Mouse (Mus musculus) heart, postnatal 10 days (tissue): Measurements from ENCODE around the gene B430306N03Rik. TPM values are rescaled to one million over a fixed set of nuclear protein-coding genes. Genes with fewer than 3 reads are reported as not detected.
"Not testable (repeated sequence)": the region's sequence is repeated elsewhere in the genome, so short reads cannot be mapped to it uniquely, and the experiment has no call there.

ENCODE experiments used
- DNase-seq, 2 experiments: peaks; one replicate each; pipeline ENCODE4 v3.0.0; 2021
- intact Hi-C: fragments of 180-260 bp; cut with DNase I; formaldehyde crosslinking; loops from one replicate; pipeline ENCODE4 v1.15.1; 2025
- total RNA-seq, 2 experiments: library from RNA; stranded (reverse); gene quantifications; 2 replicates each; pipeline ENCODE4 v1.2.3; 2021

B430306N03Rik gene
- total RNA-seq, 2 experiments from 2014 or later, result 0.15 TPM; not detected in 1

- DNase-seq, result peak in 1 of 2 experiments; percentile 4
- intact Hi-C loops, result no loop called here
These were observed 15.1 kb upstream of the B430306N03Rik start for GRCm38 (mm10) chr17:48300861-48301260.

GRCm38 (mm10) chr17:48301792-48302191, 14.1 kb upstream of the B430306N03Rik start:
- no peak for DNase-seq
- intact Hi-C loops, result no loop called here

DNA sequence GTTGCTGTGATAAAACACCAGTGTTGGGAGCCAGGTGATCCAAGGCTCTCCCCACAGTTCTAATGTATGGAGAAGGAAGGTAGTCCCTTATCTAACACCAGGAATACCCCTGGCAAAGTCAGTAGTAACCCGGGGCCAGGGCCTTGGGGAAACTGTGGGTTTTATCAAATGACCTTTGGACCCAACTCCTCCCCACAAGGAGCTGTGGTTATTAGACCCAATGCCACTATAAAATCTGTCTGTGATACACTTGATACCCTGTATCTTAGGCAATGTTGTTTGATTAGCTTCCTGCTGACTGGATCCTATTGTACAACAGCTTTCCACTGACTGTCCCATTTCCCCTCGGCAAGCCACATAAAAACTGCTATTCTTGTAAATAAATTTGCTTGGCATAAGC, 3.8 kb upstream of the B430306N03Rik start:
- intact Hi-C loops, result no loop called here
- no peak for DNase-seq

DNA sequence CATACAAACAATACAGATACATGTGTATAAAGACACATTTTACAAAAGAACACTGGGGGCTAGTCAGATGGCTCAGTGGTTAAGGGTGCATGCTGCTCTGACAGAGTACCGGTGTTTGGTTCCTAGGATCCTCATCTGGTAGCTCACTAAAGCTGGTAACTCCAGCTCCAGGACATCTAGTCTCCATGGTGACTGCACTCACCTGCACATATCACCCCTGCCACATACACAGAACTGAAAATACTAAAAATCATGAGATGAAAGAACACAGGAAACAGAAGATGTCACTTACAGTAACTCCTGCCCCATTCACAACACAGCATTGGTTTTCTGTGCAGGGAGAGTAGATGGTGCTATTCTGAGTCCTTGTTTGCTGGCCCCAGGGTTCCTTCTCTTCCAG, 2.7 kb downstream of the B430306N03Rik start:
- DNase-seq, result no peak
- intact Hi-C loops, result no loop called here

DNA sequence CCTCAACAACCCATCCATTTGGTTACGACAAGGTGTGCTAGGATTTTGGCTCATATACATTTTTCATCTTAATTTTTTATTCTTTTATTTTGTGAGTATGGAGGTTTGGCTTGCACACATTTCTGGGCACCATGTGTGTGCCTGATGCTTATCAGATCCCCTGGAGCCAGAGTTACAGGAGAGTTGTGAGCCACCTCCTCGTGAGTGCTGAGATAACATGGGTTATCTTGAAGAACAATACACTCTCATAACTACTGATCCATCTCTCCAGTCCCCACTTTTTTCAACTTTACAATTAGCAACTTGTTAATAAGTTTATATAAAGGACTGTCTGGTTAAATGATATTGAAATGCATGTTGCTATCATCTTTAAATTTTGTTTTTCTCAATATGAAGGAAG, 5.3 kb downstream of the B430306N03Rik start:
- no peak for DNase-seq
- intact Hi-C loops, result no loop called here

GRCm38 (mm10) chr17:48323236-48323635, 7.3 kb downstream of the B430306N03Rik start:
- intact Hi-C loops, result no loop called here

GRCm38 (mm10) chr17:48324258-48324657, 8.3 kb downstream of the B430306N03Rik start:
- intact Hi-C loops, result no loop called here
- DNase-seq, result peak in 1 of 2 experiments; percentile 18

More at GRCm38 (mm10) chr17:48323236-48323635, 7.3 kb downstream of the B430306N03Rik start:
- no peak for DNase-seq

- no peak for DNase-seq
- intact Hi-C loops, result no loop called here
These were observed 9.2 kb downstream of the B430306N03Rik start for GRCm38 (mm10) chr17:48325093-48325492.

DNA sequence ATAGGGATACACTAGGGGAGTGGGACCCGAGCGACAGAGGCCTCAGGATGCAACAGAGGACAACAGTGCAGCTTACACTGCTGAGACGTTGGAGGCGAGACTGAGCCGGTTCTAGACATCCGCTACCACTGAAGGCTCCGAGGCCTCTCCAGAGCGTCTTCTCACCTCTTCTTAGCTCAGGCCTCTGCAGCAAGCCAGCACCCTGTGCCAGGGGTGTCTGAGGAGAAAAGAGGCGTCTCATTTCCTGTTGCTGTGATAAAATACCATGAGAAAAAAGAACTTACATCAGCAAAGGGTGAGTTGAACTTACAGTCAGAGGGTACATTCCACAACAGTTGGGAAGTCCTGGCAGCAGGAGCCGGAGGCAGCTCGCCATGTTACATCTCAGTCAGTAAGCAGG, 9.7 kb downstream of the B430306N03Rik start:
- DNase-seq, result no peak
- intact Hi-C loops, result no loop called here

GRCm38 (mm10) chr17:48326656-48327055, 10.7 kb downstream of the B430306N03Rik start:
- intact Hi-C loops, result no loop called here
- DNase-seq, result no peak

DNA sequence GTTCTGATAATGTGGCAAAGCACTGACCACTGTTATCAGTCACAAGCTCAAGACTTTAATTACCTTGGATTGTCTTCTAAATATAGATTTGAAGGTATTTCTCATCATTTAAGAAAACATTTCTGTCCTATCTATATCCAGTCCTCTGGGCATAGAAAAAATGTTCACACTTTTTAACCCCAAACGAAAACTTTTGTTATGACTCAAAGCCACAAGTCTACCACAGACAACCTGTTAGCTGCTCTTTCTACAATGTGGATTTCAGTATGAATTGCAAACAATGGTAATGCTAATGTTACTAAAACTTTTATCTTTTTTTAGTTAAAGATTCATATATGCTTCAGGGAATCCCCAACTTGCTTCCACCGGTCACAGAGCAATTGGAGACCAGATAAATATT, 16.6 kb downstream of the B430306N03Rik start:
- intact Hi-C loops, result no loop called here
- DNase-seq, result no peak

- no peak for DNase-seq
- intact Hi-C loops, result no loop called here
These were observed 18.2 kb downstream of the B430306N03Rik start for GRCm38 (mm10) chr17:48334186-48334585.

DNA sequence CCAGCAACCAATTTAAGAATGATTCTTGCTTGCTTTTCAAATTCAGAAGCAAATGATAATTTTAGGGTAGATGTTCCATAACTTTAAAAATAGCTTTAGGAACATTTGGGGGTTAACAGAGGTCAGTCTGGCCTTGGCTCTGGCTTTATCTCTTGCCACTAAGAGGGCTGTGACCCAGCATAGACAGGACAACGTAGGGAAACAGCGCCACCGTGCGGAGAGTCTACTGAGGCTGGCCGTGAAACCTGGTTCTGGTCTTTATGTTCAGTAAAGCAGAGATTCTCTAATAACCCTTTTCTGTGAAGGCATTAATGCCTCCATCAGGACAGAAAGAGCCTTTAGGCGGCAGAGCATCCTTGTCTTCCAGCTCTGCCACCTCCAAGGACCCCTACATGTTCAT, 20.9 kb downstream of the B430306N03Rik start:
- peak; percentile 89 to 93 for DNase-seq
- intact Hi-C loops, result loop anchor here (1.0 to 5.0 kb wide), 3 partner anchors 63 to 465 kb away; no protein-coding TSS in a partner anchor

- DNase-seq, result no peak
- intact Hi-C loops, result no loop called here
These were observed 24.3 kb downstream of the B430306N03Rik start for GRCm38 (mm10) chr17:48340267-48340666.

DNA sequence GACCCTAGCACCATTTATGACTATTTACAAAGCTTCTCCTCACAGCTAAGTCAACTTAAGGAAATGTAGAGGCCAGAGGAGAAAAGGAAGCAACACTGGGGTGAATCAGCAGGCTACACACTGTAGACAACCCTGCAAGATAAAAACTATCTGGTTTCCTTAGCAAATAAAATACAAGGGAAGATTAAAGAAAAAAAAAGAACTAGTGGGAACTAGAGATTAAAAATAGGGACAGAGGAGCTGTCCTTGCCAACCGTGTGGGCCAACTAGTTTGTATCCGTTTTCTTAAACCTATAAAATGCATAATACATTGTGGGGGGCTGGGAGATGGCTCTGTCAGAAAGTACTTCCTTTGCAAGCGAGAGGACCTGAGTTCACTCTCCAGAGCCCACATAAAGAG, 26.0 kb downstream of the B430306N03Rik start:
- DNase-seq, result no peak
- intact Hi-C loops, result no loop called here

GRCm38 (mm10) chr17:48343065-48343464, 27.1 kb downstream of the B430306N03Rik start:
- no peak for DNase-seq
- intact Hi-C loops, result no loop called here

DNA sequence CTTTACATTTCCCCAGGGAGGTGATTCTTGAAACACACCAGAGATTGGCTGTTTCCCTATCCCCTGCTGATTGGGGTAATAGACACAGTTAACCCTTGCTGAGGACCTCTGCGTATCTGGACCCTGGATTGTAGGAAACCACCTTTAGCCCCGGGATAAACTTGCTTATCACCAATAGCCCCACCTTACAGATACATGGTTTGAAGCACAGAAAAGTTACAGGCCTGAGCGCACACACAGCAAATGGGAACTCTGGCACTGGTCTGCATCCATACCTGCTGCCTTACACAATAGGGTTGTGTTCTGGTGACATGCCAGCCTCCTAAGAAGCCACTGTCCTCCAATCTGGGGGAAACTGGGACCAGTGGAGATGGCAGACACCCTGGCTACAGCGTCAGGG, 29.9 kb downstream of the B430306N03Rik start:
- no peak for DNase-seq
- intact Hi-C loops, result no loop called here

GRCm38 (mm10) chr17:48346231-48346630, 30.3 kb downstream of the B430306N03Rik start, which contains the start of gene Trem2:
Gene Trem2, plus strand, starts transcription at chr17:48346401.
- intact Hi-C loops, result no loop called here
- DNase-seq, result peak in 1 of 2 experiments; percentile 14

DNA sequence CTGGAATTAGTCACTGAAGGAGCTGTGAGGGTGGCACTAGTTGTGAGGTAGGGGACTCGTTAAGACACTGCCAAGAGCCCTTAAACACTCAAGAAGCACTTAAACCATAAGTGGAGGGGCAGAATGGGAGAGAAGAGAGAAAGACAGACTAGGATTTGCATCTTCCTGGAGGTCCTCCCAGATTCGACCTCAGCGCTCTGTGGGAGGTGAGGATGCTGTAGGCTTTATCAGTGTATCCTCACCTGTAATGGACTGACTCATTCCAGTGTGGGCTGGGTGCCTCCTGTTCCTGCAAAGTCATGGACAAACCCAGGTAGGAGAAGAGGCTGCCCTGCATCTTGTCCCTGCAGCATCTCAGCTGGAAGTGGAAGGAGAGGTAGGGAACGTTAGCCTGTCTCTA, 30.9 kb downstream of the B430306N03Rik start:
- no peak for DNase-seq
- intact Hi-C loops, result no loop called here

- no peak for DNase-seq
These were observed 31.3 kb downstream of the B430306N03Rik start for GRCm38 (mm10) chr17:48347287-48347686.

GRCm38 (mm10) chr17:48350681-48351193, 34.8 kb downstream of the B430306N03Rik start:
- no peak for DNase-seq
- intact Hi-C loops, result no loop called here

More at GRCm38 (mm10) chr17:48347287-48347686, 31.3 kb downstream of the B430306N03Rik start:
- intact Hi-C loops, result no loop called here

DNA sequence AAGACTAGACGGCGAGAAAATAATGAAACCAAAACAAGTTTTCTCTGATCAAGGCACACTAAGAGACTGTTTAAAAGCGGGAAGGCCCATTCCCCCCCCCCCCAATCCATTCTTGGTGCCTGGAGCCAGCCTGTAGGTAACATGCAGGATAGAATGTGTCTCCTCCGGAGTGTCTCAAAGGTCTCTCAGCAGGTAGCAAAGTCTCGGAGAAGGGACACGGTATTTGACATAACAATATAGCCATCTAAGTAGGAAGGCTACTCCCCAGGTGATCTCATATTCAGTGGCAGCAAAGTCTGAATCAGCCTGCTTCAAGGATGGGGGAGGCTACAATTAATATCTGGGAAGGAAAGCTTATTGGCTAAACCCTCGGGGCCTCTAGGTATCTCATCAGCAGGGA, 37.0 kb downstream of the B430306N03Rik start:
- intact Hi-C loops, DNase-seq: not testable (repeated sequence)

- DNase-seq, result no peak
- intact Hi-C loops, result no loop called here
These were observed 39.9 kb downstream of the B430306N03Rik start for GRCm38 (mm10) chr17:48355822-48356221.
